Mouse (Mus musculus) spleen, adult 2 months (tissue): ENCODE results near the gene Rheb.

Experiments used
- CTCF ChIP-seq: fragments of 200-500 bp; IDR thresholded peaks from 2 replicates; pipeline ENCODE4 v1.5.1; 2011; ENCODE audit warnings: mild to moderate bottlenecking, inconsistent platforms; ENCODE audit not compliant: insufficient read depth, insufficient read length, insufficient replicate concordance; ENCODE audit errors: extremely low read depth
- POLR2A ChIP-seq: fragments of 200-500 bp; IDR thresholded peaks from 2 replicates; pipeline ENCODE4 v1.6.1; 2011; ENCODE audit warnings: low read depth, low read length, inconsistent platforms

- no peak for TF ChIP-seq CTCF
- no peak for TF ChIP-seq POLR2A
Observed at GRCm38 (mm10) chr5:24798639-24799038, 43.8 kb downstream of the Rheb start.
